Mouse (Mus musculus) MEL (cell line): Measurements from ENCODE around the gene Gm28374.

Source experiments
- CTCF ChIP-seq, 3 experiments: IDR thresholded peaks in 2 of 3; conservative IDR thresholded peaks in 1 of 3; 2 replicates each; pipeline ENCODE4 v1.5.1; 2011 to 2012; ENCODE audit warnings: low read length in 3 of 3, low read depth in 2 of 3, mild to moderate bottlenecking in 2 of 3, improper control_type of control experiment in 1 of 3, inconsistent platforms in 1 of 3, mixed read lengths in 1 of 3, moderate library complexity in 1 of 3; ENCODE audit not compliant: control insufficient read depth in 1 of 3, insufficient read depth in 1 of 3, poor library complexity in 1 of 3, severe bottlenecking in 1 of 3
- GATA1 ChIP-seq: IDR thresholded peaks from 2 replicates; pipeline ENCODE4 v1.6.1; 2011; ENCODE audit warnings: low read depth, low read length, improper control_type of control experiment
- POLR2A ChIP-seq, 2 experiments: IDR thresholded peaks; 2 replicates each; pipeline ENCODE4 v1.6.1; 2011 to 2012; ENCODE audit warnings: low read length in 2 of 2, mild to moderate bottlenecking in 2 of 2, control low read depth in 1 of 2, improper control_type of control experiment in 1 of 2, low read depth in 1 of 2, moderate library complexity in 1 of 2; ENCODE audit not compliant: control insufficient read depth in 1 of 2, insufficient read depth in 1 of 2, poor library complexity in 1 of 2
- RAD21 ChIP-seq: IDR thresholded peaks from 2 replicates; pipeline ENCODE4 v1.6.1; 2011; ENCODE audit warnings: mild to moderate bottlenecking, low read depth, low read length, improper control_type of control experiment
- UBTF ChIP-seq: IDR thresholded peaks from 2 replicates; pipeline ENCODE4 v1.6.1; 2012; ENCODE audit warnings: low read depth, mild to moderate bottlenecking, inconsistent platforms, low read length, improper control_type of control experiment, moderate library complexity, borderline replicate concordance; ENCODE audit not compliant: insufficient read depth

GRCm38 (mm10) chr19:6123330-6123729 lies 41.3 kb upstream of the Gm28374 start:
- TF ChIP-seq GATA1 = no peak
- no peak for TF ChIP-seq CTCF (IDR thresholded peaks at IDR 0.05 in 2 of 3, conservative IDR thresholded peaks at IDR 0.05 in 1 of 3; ENCODE audit: control insufficient read depth in 1 of 3, insufficient read depth in 1 of 3, low read depth in 2 of 3, low read length in 3 of 3, poor library complexity in 1 of 3, severe bottlenecking in 1 of 3)
- no peak for TF ChIP-seq UBTF
- no peak for TF ChIP-seq RAD21
- TF ChIP-seq POLR2A (IDR thresholded peaks at IDR 0.05; ENCODE audit: control insufficient read depth in 1 of 2, insufficient read depth in 1 of 2, low read depth in 1 of 2, low read length in 2 of 2, poor library complexity in 1 of 2) = no peak
